28 mouse cellular contexts compared by ENCODE assay signal in genomic region chr9:44693071-44693470, GRCm38 (mm10). TPM values are rescaled to one million over a fixed set of nuclear protein-coding genes. Genes with fewer than 3 reads are reported as not detected.
A peak's percentile ranks its signal among the peaks of the same experiment; 100 is the strongest.
DNase-seq lines count a peak whose midpoint lies in the region; ATAC-seq lines count a peak whose summit lies in the region.
"Had no signal": no experiment of that assay in that cellular context is flagged by ENCODE, and none has a peak within 500 bp of the region (broad histone marks: within the 10 kb centered on the region; RNA-seq: fewer than 3 reads in every experiment).

No protein-coding gene starts in this region.

- peaks cover 61% of the 10 kb centered on the region for H3K36me3 ChIP-seq in forebrain, embryonic 15.5 days

- H3K9me3 ChIP-seq in forebrain, embryonic 15.5 days: no peaks in the 10 kb centered on the region
- H3K9me3 ChIP-seq: hindbrain, embryonic 13.5 days; limb, embryonic 12.5 days; liver, embryonic 12.5 days; midbrain, embryonic 10.5 days had no signal

- H3K4me1 ChIP-seq in forebrain, embryonic 15.5 days: peaks cover 19% of the 10 kb centered on the region
- H3K4me1 ChIP-seq: limb, embryonic 12.5 days; midbrain, embryonic 10.5 days had no signal

- ATAC-seq in forebrain, embryonic 15.5 days (replicated peaks): no peak
- no peak for ATAC-seq in CD4-positive, CD25-positive, alpha-beta regulatory T cell, adult 4 months
- ATAC-seq in inflammation-experienced regulatory T-cells, adult 6 months: no peak
- ATAC-seq: liver, embryonic 12.5 days; Patski had no signal

- no peak overlapping the region for H3K4me3 ChIP-seq in forebrain, embryonic 15.5 days
- H3K4me3 ChIP-seq: hindbrain, embryonic 13.5 days; limb, embryonic 12.5 days; liver, embryonic 12.5 days; midbrain, embryonic 10.5 days had no signal

- no peak overlapping the region for H3K4me2 ChIP-seq in forebrain, embryonic 15.5 days (replicated peaks)
- H3K4me2 ChIP-seq: heart, embryonic 11.5 days; hindbrain, embryonic 13.5 days; limb, embryonic 12.5 days; liver, embryonic 12.5 days had no signal

- 70% methylated on average over 11 of the region's 11 CpGs for WGBS in forebrain, embryonic 15.5 days

- intact Hi-C loops in heart, postnatal 25 days (cut with DNase I): loop anchor here (5.0 kb wide), 1 partner anchor 39 kb away; no protein-coding TSS in a partner anchor

- no peak overlapping the region for H3K9ac ChIP-seq in forebrain, embryonic 15.5 days (replicated peaks)
- H3K9ac ChIP-seq: hindbrain, embryonic 13.5 days; limb, embryonic 12.5 days; liver, embryonic 12.5 days had no signal

- peak; percentile 87 for DNase-seq in heart, adult 11 months
- no peak for DNase-seq in heart, postnatal 25 days (ENCODE audit: low spot score)
- DNase-seq in ZHBTc4 (ENCODE audit: low read depth, low spot score): peak; percentile 80
- peak; percentile 63 to 70 for DNase-seq in cerebellum, adult 18-20 months
- DNase-seq: adrenal gland, postnatal 14 days; heart, postnatal 10 days; kidney, adult 9 months; lung, adult 2 months; right cerebral cortex, postnatal 4 days had no signal

- H3K27ac ChIP-seq in forebrain, embryonic 15.5 days (replicated peaks): peak overlapping the region; percentile 85; the same call in 1 of the 2 replicates
- H3K27ac ChIP-seq: hindbrain, embryonic 13.5 days; limb, embryonic 12.5 days; liver, embryonic 12.5 days; macrophage; midbrain, embryonic 10.5 days had no signal

- no peaks in the 10 kb centered on the region for H3K27me3 ChIP-seq in forebrain, embryonic 15.5 days
- H3K27me3 ChIP-seq: hindbrain, embryonic 13.5 days; limb, embryonic 12.5 days; liver, embryonic 12.5 days; Patski had no signal

RNA-seq across cellular contexts. Expression of gene Treh, which starts 20.0 kb away (rescaled TPM):
- total RNA-seq in heart, postnatal 25 days (2021): not detected
- not detected in 2 replicates for polyA plus RNA-seq in forebrain, embryonic 15.5 days (2015; fragmentation: Nextera tagmentation; extraction: Ambion mirVana)
- polyA plus RNA-seq in CD4-positive, CD25-positive, alpha-beta regulatory T cell, adult 4 months (2017; shearing (Covaris generic)): not detected
- polyA plus RNA-seq in inflammation-experienced regulatory T-cells, adult 6 months (2017; shearing (Covaris generic)): not detected
- total RNA-seq: adrenal gland, postnatal 14 days; ES-E14; heart, postnatal 10 days; layer of hippocampus, postnatal 25 days; left cerebral cortex, postnatal 10 days; midbrain, postnatal 0 days; neutrophil, adult 5-6 weeks had no signal
- polyA plus RNA-seq: C2C12; embryonic facial prominence, embryonic 11.5 days; heart, embryonic 11.5 days; hindbrain, embryonic 13.5 days; intestine, embryonic 14.5 days; limb, embryonic 12.5 days; liver, embryonic 12.5 days; lung, adult 2 months; macrophage; midbrain, embryonic 10.5 days; midbrain, postnatal 0 days; Patski; stomach, embryonic 16.5 days had no signal

RNA-seq across cellular contexts. Expression of gene Phldb1, which starts 41.9 kb away (rescaled TPM):
- 100 to 1,000 TPM; 115 to 121 TPM for total RNA-seq in heart, postnatal 25 days (2021)
- polyA plus RNA-seq in forebrain, embryonic 15.5 days (2015; fragmentation: Nextera tagmentation; extraction: Ambion mirVana): 46.4 and 50.0 TPM in 2 replicates
- under 1 TPM in 1 of 2 experiments, not detected in 1; 0.32 TPM for polyA plus RNA-seq in CD4-positive, CD25-positive, alpha-beta regulatory T cell, adult 4 months (2017; shearing (Covaris generic))
- under 1 TPM; 0.41 to 0.92 (median 0.58) TPM for polyA plus RNA-seq in inflammation-experienced regulatory T-cells, adult 6 months (2017; shearing (Covaris generic))
- total RNA-seq: neutrophil, adult 5-6 weeks had no signal

Comparison
In these comparisons a context has a peak if more than half of its experiments do, and no peak if none do; other contexts are left out.
1. RNA of gene Phldb1, which starts 41.9 kb away (polyA plus RNA-seq): 46.4 to 50.0 TPM in forebrain, embryonic 15.5 days; 0.32 TPM in CD4-positive, CD25-positive, alpha-beta regulatory T cell, adult 4 months and 0.41 to 0.92 TPM in inflammation-experienced regulatory T-cells, adult 6 months; every median in the first group is over 10 times any median in the second.